Mouse (Mus musculus) stomach, embryonic 14.5 days (tissue): ENCODE measurements around the gene Adgrl3. TPM values are rescaled to one million over a fixed set of nuclear protein-coding genes. Genes with fewer than 3 reads are reported as not detected.

ENCODE experiments used
- ATAC-seq: fragments of 200-750 bp; cut with Nextera tagmentation; 2 replicates; pipeline ENCODE4 v1.8.0; 2017; ENCODE audit warnings: low read depth, moderate TSS enrichment; ENCODE audit not compliant: insufficient number of reproducible peaks, insufficient read depth, low FRiP score
- H3K27ac ChIP-seq: fragments of 300-500 bp; sonication (generic); 2 replicates; pipeline ENCODE4 v1.5.1; 2014; ENCODE audit warnings: mild to moderate bottlenecking, low read length, moderate library complexity, mixed read lengths
- H3K27me3 ChIP-seq: fragments of 300-500 bp; sonication (generic); 2 replicates; pipeline ENCODE4 v1.6.1; 2014; ENCODE audit warnings: low read length, control low read depth, mixed read lengths; ENCODE audit not compliant: control insufficient read depth, insufficient read depth
- H3K36me3 ChIP-seq: fragments of 300-500 bp; sonication (generic); 2 replicates; pipeline ENCODE4 v1.6.1; 2014; ENCODE audit warnings: mild to moderate bottlenecking, control low read depth, low read length, moderate library complexity, mixed read lengths; ENCODE audit not compliant: control insufficient read depth, insufficient read depth
- H3K4me1 ChIP-seq: fragments of 300-500 bp; sonication (generic); 2 replicates; pipeline ENCODE4 v1.6.1; 2014; ENCODE audit warnings: low read length, control low read depth, mixed read lengths; ENCODE audit not compliant: control insufficient read depth, insufficient read depth
- H3K4me2 ChIP-seq: fragments of 300-500 bp; sonication (generic); replicated peaks from 2 replicates; pipeline ENCODE4 v1.6.1; 2014; ENCODE audit warnings: low read depth, low read length, control low read depth
- H3K4me3 ChIP-seq: fragments of 300-500 bp; sonication (generic); 2 replicates; pipeline ENCODE4 v1.5.1; 2014; ENCODE audit warnings: low read depth, low read length, control low read depth
- H3K9ac ChIP-seq: fragments of 300-500 bp; sonication (generic); replicated peaks from 2 replicates; pipeline ENCODE4 v1.6.1; 2014; ENCODE audit warnings: low read depth, mild to moderate bottlenecking, control low read depth, low read length, moderate library complexity, mixed read lengths
- H3K9me3 ChIP-seq: fragments of 300-500 bp; sonication (generic); 2 replicates; pipeline ENCODE4 v1.6.1; 2016; ENCODE audit warnings: low read depth, low read length, control low read depth; ENCODE audit not compliant: control insufficient read depth
- WGBS: fragments of 180-500 bp; shearing (Covaris S2); extraction: QIAGEN DNeasy Blood & Tissue Kit; methylation state at CpG from one replicate; pipeline ENCODE4 v1.1.7; 2014; 5-methylcytosine and 5-hydroxymethylcytosine counted together
- polyA plus RNA-seq: library from polyadenylated mRNA; unstranded; fragments of >200 nt; fragmentation: Nextera tagmentation; extraction: Ambion mirVana; gene quantifications from 2 replicates; pipeline ENCODE4 v1.2.1, GENCODE M21; 2014

Gene Adgrl3
- polyA plus RNA-seq, 1 experiment from 2014 or later, result 38.4 TPM

- no peak overlapping the region for H3K9ac ChIP-seq
- ATAC-seq, result no peak
- no peak overlapping the region for H3K4me2 ChIP-seq
- WGBS, result 90% methylated on average over 24 of the region's 24 CpGs
- no peak overlapping the region for H3K4me3 ChIP-seq
- H3K27ac ChIP-seq, result no peak overlapping the region
- H3K36me3 ChIP-seq, result no peaks in the 10 kb centered on the region
- H3K9me3 ChIP-seq, result no peaks in the 10 kb centered on the region
- no peaks in the 10 kb centered on the region for H3K27me3 ChIP-seq
- no peaks in the 10 kb centered on the region for H3K4me1 ChIP-seq
Measured at GRCm38 (mm10) chr5:81794601-81795000, 774.7 kb downstream of the Adgrl3 start.

GRCm38 (mm10) chr5:81796128-81796527 is 776.2 kb downstream of the Adgrl3 start:
- Histone ChIP-seq H3K36me3 (no peaks in the 10 kb centered on the region), H3K4me1 (no peaks in the 10 kb centered on the region), H3K4me2 (no peak overlapping the region), H3K9me3 (no peaks in the 10 kb centered on the region), H3K27ac (no peak overlapping the region), H3K4me3 (no peak overlapping the region), H3K9ac (no peak overlapping the region), H3K27me3 (no peaks in the 10 kb centered on the region)
- WGBS, result 75% methylated on average over 4 of the region's 4 CpGs
- ATAC-seq, result no peak

- Histone ChIP-seq H3K4me2 (no peak overlapping the region), H3K4me1 (no peaks in the 10 kb centered on the region), H3K27me3 (no peaks in the 10 kb centered on the region), H3K36me3 (no peaks in the 10 kb centered on the region), H3K4me3 (no peak overlapping the region), H3K27ac (no peak overlapping the region), H3K9me3 (no peaks in the 10 kb centered on the region), H3K9ac (no peak overlapping the region)
- ATAC-seq, result no peak
- 92% methylated on average over 5 of the region's 5 CpGs for WGBS
Measured at GRCm38 (mm10) chr5:81810966-81811365, 791.0 kb downstream of the Adgrl3 start.

- H3K27ac ChIP-seq, result no peak overlapping the region
- no peaks in the 10 kb centered on the region for H3K36me3 ChIP-seq
- H3K4me2 ChIP-seq, result no peak overlapping the region
- no peak overlapping the region for H3K4me3 ChIP-seq
- H3K27me3 ChIP-seq, result no peaks in the 10 kb centered on the region
- no peak overlapping the region for H3K9ac ChIP-seq
- H3K4me1 ChIP-seq, result no peaks in the 10 kb centered on the region
- no peak for ATAC-seq
- no peaks in the 10 kb centered on the region; the same call in 1 of the 2 replicates for H3K9me3 ChIP-seq
- WGBS, result 86% methylated on average over 1 of the region's 1 CpGs
Measured at GRCm38 (mm10) chr5:81832076-81832475, 812.1 kb downstream of the Adgrl3 start.

GRCm38 (mm10) chr5:81832679-81833078 is 812.7 kb downstream of the Adgrl3 start:
- Histone ChIP-seq H3K4me2 (no peak overlapping the region), H3K9me3 (no peaks in the 10 kb centered on the region; the same call in 1 of the 2 replicates), H3K9ac (no peak overlapping the region), H3K27me3 (no peaks in the 10 kb centered on the region), H3K27ac (no peak overlapping the region), H3K4me1 (no peaks in the 10 kb centered on the region), H3K4me3 (no peak overlapping the region), H3K36me3 (no peaks in the 10 kb centered on the region)
- WGBS, result 60% methylated on average over 2 of the region's 2 CpGs
- ATAC-seq, result no peak

GRCm38 (mm10) chr5:81837860-81838259 is 817.9 kb downstream of the Adgrl3 start:
- 95% methylated on average over 2 of the region's 2 CpGs for whole genome bisulfite sequencing
- no peak for ATAC-seq
- no peaks in the 10 kb centered on the region; the same call in 1 of the 2 replicates for H3K9me3 ChIP-seq

GRCm38 (mm10) chr5:81843798-81844197 is 823.9 kb downstream of the Adgrl3 start:
- no peak for ATAC-seq
- Histone ChIP-seq H3K9me3 (no peaks in the 10 kb centered on the region), H3K27me3 (no peaks in the 10 kb centered on the region), H3K9ac (no peak overlapping the region), H3K36me3 (no peaks in the 10 kb centered on the region), H3K27ac (no peak overlapping the region), H3K4me2 (no peak overlapping the region), H3K4me3 (no peak overlapping the region), H3K4me1 (no peaks in the 10 kb centered on the region)
- 60% methylated on average over 4 of the region's 4 CpGs for WGBS

More at GRCm38 (mm10) chr5:81837860-81838259, 817.9 kb downstream of the Adgrl3 start:
- no peaks in the 10 kb centered on the region for H3K4me1 ChIP-seq
- no peaks in the 10 kb centered on the region for H3K36me3 ChIP-seq
- H3K4me2 ChIP-seq, result no peak overlapping the region
- H3K9ac ChIP-seq, result no peak overlapping the region
- no peak overlapping the region for H3K4me3 ChIP-seq
- H3K27ac ChIP-seq, result no peak overlapping the region
- no peaks in the 10 kb centered on the region for H3K27me3 ChIP-seq

GRCm38 (mm10) chr5:81870336-81870735 is 850.4 kb downstream of the Adgrl3 start:
- Histone ChIP-seq H3K4me1 (no peaks in the 10 kb centered on the region), H3K9ac (no peak overlapping the region), H3K9me3 (no peaks in the 10 kb centered on the region), H3K4me3 (no peak overlapping the region), H3K36me3 (no peaks in the 10 kb centered on the region), H3K4me2 (no peak overlapping the region), H3K27ac (no peak overlapping the region), H3K27me3 (no peaks in the 10 kb centered on the region)
- 85% methylated on average over 6 of the region's 6 CpGs for WGBS
- no peak for ATAC-seq
